Mouse (Mus musculus) liver, adult 2 months (tissue): ENCODE results near the gene Pdia4. TPM values are rescaled to one million over a fixed set of nuclear protein-coding genes. Genes with fewer than 3 reads are reported as not detected.

ENCODE experiments used
- DNase-seq: peaks from one replicate; pipeline ENCODE4 v3.0.0-alpha.2; 2011; ENCODE audit warnings: low read depth, low spot score; ENCODE audit errors: extremely low read depth
- H3K27ac ChIP-seq: fragments of 200-500 bp; replicated peaks from 2 replicates; pipeline ENCODE4 v1.5.1; 2012; ENCODE audit warnings: low read depth, mild to moderate bottlenecking, control low read depth, inconsistent platforms, low read length; ENCODE audit not compliant: insufficient read depth
- H3K27me3 ChIP-seq: fragments of 200-500 bp; 2 replicates; pipeline ENCODE4 v1.6.1; 2012; ENCODE audit warnings: mild to moderate bottlenecking, moderate library complexity, low read length, inconsistent platforms; ENCODE audit not compliant: control insufficient read depth, insufficient read depth
- H3K36me3 ChIP-seq: fragments of 200-500 bp; 2 replicates; pipeline ENCODE4 v1.6.1; 2012; ENCODE audit warnings: low read length, inconsistent platforms; ENCODE audit not compliant: control insufficient read depth, insufficient read depth
- H3K4me1 ChIP-seq: fragments of 200-500 bp; 2 replicates; pipeline ENCODE4 v1.6.1; 2011; ENCODE audit warnings: low read length; ENCODE audit not compliant: control insufficient read depth, insufficient read depth
- H3K4me3 ChIP-seq: fragments of 200-500 bp; 2 replicates; pipeline ENCODE4 v1.5.1; 2011; ENCODE audit warnings: low read depth, mild to moderate bottlenecking, control low read depth, low read length, moderate library complexity; ENCODE audit not compliant: insufficient read depth
- H3K79me2 ChIP-seq: fragments of 200-500 bp; 2 replicates; pipeline ENCODE4 v1.6.1; 2012; ENCODE audit warnings: inconsistent platforms, mild to moderate bottlenecking, low read length, moderate library complexity; ENCODE audit not compliant: control insufficient read depth, insufficient read depth
- H3K9ac ChIP-seq: fragments of 200-500 bp; 2 replicates; pipeline ENCODE4 v1.6.1; 2012; ENCODE audit warnings: low read depth, mild to moderate bottlenecking, control low read depth, inconsistent platforms, low read length
- CTCF ChIP-seq: fragments of 200-500 bp; IDR thresholded peaks from 2 replicates; pipeline ENCODE4 v1.5.1; 2011; ENCODE audit warnings: low read depth, low read length, control low read depth
- POLR2A ChIP-seq: fragments of 200-500 bp; IDR thresholded peaks from 2 replicates; pipeline ENCODE4 v1.6.1; 2011; ENCODE audit warnings: low read length, control low read depth; ENCODE audit not compliant: insufficient read depth; ENCODE audit errors: extremely low read depth
- WGBS: fragments of 180-500 bp; shearing (Covaris S2); methylation state at CpG from one replicate; pipeline ENCODE4 v1.1.7; 2018; 5-methylcytosine and 5-hydroxymethylcytosine counted together
- polyA plus RNA-seq: library from polyadenylated mRNA; depleted of rRNA; stranded (reverse); fragments of >200 nt; gene quantifications from 2 replicates; pipeline ENCODE4 v1.2.3, GENCODE M21; 2012
- total RNA-seq: library from RNA; depleted of rRNA; stranded (reverse); fragments of >200 nt; gene quantifications from 2 replicates; pipeline ENCODE4 v1.2.3, GENCODE M21; 2014

Pdia4 gene
- total and polyA plus RNA-seq, 2 experiments, result 69.4 to 244 TPM

DNA sequence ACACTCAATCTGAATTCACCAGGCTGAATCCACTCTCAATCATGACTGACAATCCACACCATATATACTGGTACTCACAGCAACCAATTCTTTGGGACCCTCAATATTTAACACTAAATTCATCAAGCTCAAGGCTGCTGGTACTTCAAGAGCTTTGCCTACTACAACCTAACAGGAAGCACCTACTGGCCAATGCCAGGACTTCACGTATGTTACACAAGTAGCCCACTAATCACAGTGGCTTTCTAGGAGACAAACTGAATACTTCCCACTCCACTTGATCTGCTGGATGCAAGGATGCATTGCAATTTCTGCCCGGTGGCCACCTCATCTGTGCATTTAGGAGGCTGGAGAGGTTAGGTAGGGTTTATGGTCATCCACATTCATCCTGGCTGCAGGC is 3.0 kb downstream of the Pdia4 start:
- peak; percentile 44 for DNase-seq
- Histone ChIP-seq H3K27ac (no peak overlapping the region), H3K4me3 (peak overlapping the region; percentile 19; the same call in 1 of the 2 replicates), H3K4me1 (peaks cover 20% of the 10 kb centered on the region), H3K27me3 (no peaks in the 10 kb centered on the region), H3K79me2 (peaks cover 29% of the 10 kb centered on the region; the same call in 1 of the 2 replicates), H3K9ac (peak overlapping the region; percentile 54), H3K36me3 (peaks cover 30% of the 10 kb centered on the region)
- 24% methylated on average over 2 of the region's 2 CpGs for WGBS
- TF ChIP-seq CTCF (no peak), POLR2A (no peak)

DNA sequence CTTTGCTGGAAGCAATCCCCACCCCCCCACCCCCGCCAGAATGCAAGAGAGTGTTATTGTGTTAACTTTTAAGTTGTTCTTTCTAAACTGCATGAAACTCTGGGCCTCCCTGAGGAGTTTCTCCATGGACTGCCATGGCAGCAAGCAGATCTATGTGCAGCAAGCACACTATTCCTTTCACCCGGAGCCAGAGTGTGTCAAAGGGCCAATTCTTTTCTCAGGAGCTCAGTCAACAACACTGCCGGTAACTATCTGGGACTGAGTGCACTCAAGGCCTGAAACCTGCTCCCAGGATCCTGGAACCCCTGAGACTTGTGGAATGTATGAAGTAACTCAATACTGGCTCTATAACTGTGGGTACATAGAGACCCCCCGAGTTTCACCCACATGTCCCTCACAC is 4.2 kb downstream of the Pdia4 start:
- WGBS, result 44% methylated on average over 4 of the region's 4 CpGs

DNA sequence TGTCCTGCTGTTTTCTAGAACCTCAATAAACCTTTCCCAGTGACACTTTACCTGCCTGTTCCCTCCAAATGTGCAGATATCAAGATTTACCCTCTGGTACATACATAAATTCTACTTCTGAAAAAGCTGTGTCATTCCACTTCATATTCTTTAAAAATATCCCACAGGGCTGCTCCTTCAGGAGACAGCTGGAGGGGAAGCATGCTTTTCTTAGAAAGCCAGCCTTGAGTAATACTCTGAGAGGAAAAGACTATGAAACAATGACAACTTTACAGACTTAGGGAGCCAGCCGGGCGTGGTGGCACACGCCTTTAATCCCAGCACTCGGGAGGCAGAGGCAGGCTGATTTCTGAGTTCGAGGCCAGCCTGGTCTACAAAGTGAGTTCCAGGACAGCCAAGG is 4.7 kb downstream of the Pdia4 start:
- Histone ChIP-seq H3K27me3 (no peaks in the 10 kb centered on the region), H3K27ac (no peak overlapping the region), H3K9ac (no peak overlapping the region), H3K79me2 (peaks cover 31% of the 10 kb centered on the region; the same call in 1 of the 2 replicates), H3K36me3 (peaks cover 46% of the 10 kb centered on the region), H3K4me3 (no peak overlapping the region), H3K4me1 (peaks cover 20% of the 10 kb centered on the region)
- DNase-seq, result no peak
- no peak for TF ChIP-seq CTCF
- no peak for TF ChIP-seq POLR2A
- 79% methylated on average over 5 of the region's 5 CpGs for WGBS

More for the DNA sequence above, 4.2 kb downstream of the Pdia4 start:
- peaks cover 20% of the 10 kb centered on the region for H3K4me1 ChIP-seq
- DNase-seq, result peak; percentile 57
- H3K36me3 ChIP-seq, result peaks cover 41% of the 10 kb centered on the region
- no peak for TF ChIP-seq POLR2A
- TF ChIP-seq CTCF, result no peak
- H3K79me2 ChIP-seq, result peaks cover 31% of the 10 kb centered on the region; the same call in 1 of the 2 replicates
- no peak overlapping the region for H3K4me3 ChIP-seq
- no peaks in the 10 kb centered on the region for H3K27me3 ChIP-seq
- no peak overlapping the region for H3K27ac ChIP-seq
- H3K9ac ChIP-seq, result no peak overlapping the region; the same call in 1 of the 2 replicates

DNA sequence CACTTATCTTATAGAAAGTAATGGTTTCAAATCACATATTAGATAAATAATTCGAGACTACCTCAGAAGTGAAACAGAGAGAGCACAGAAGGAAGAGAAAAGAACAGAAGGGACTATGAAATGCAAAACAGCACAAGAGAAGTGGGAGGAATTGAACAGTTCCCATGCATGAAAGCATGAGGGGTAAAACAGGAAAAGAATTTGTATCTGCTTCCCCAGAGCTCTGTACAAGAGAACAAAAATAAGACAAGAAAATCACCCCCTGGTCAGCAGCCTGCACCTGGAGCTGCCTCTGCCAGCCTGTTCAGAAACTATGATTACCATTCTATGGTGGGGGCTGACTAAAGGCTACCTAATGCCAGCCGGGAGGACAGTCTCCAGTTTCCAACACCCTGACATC is 5.8 kb downstream of the Pdia4 start:
- Histone ChIP-seq H3K4me1 (peaks cover 20% of the 10 kb centered on the region), H3K4me3 (no peak overlapping the region), H3K27me3 (no peaks in the 10 kb centered on the region), H3K79me2 (peaks cover 31% of the 10 kb centered on the region; the same call in 1 of the 2 replicates), H3K27ac (no peak overlapping the region), H3K9ac (no peak overlapping the region), H3K36me3 (peaks cover 56% of the 10 kb centered on the region)
- WGBS, result 64% methylated on average over 2 of the region's 2 CpGs
- no peak for TF ChIP-seq CTCF
- no peak for TF ChIP-seq POLR2A
- DNase-seq, result no peak

DNA sequence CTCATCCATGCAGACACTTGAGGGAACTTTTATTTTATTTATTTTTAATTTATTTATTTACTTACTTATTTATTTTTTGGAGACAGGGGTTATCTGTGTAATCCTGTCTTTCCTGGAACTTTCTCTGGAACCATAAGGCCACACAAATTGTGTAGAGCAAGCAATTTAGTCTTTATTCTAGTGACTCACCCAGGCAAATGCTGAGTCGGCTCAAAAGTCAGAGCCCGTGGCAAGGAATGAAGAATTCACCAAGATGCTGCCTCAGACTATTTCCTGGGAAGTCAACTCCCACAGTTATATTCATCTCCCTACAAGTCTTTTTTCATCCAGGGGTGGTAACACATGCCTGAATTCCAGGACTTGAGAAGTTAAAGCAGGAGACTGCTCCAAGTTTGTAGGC is 7.7 kb downstream of the Pdia4 start:
- peaks cover 64% of the 10 kb centered on the region for H3K36me3 ChIP-seq
- no peaks in the 10 kb centered on the region for H3K27me3 ChIP-seq
- no peak overlapping the region for H3K27ac ChIP-seq
- WGBS, result 53% methylated on average over 2 of the region's 2 CpGs
- DNase-seq, result no peak
- H3K9ac ChIP-seq, result no peak overlapping the region
- peaks cover 21% of the 10 kb centered on the region; the same call in 1 of the 2 replicates for H3K79me2 ChIP-seq
- TF ChIP-seq CTCF (no peak), POLR2A (no peak)
- H3K4me3 ChIP-seq, result no peak overlapping the region
- peaks cover 11% of the 10 kb centered on the region for H3K4me1 ChIP-seq

DNA sequence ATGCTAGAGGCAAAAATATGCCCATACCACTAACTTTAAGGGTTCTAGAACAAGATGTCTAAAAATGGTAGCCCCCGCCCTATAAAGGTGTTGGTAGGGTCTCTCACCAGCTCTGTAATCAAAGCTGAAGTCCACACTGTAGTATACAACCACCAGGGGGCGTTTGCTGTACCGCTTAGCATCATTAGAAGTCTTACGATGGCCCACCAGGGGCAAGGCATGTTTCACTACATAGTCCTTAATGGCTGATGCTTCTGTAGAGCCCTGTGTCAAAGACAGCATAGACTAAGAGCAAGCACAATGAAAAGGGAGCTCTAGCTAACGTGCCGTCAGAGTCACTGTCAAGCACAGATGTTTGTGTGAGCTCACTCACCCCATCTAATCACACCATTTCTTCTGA is 14.2 kb downstream of the Pdia4 start:
- WGBS, result 58% methylated on average over 6 of the region's 6 CpGs
- Histone ChIP-seq H3K27me3 (no peaks in the 10 kb centered on the region), H3K79me2 (no peaks in the 10 kb centered on the region), H3K9ac (no peak overlapping the region), H3K36me3 (peaks cover 78% of the 10 kb centered on the region), H3K27ac (no peak overlapping the region), H3K4me3 (no peak overlapping the region), H3K4me1 (no peaks in the 10 kb centered on the region)
- DNase-seq, result peak; percentile 42
- TF ChIP-seq CTCF (peak; percentile 47), POLR2A (no peak)
